Mouse (Mus musculus) layer of hippocampus, postnatal 36 days (tissue): ENCODE measurements around the gene P2ry2. TPM values are rescaled to one million over a fixed set of nuclear protein-coding genes. Genes with fewer than 3 reads are reported as not detected.

Experiments used
- DNase-seq, 2 experiments: peaks; one replicate each; pipeline ENCODE4 v3.0.0; 2022
- total RNA-seq, 2 experiments: library from RNA; stranded (reverse); gene quantifications; 2 replicates each; pipeline ENCODE4 v1.2.3; 2021

Gene P2ry2
- total RNA-seq, 2 experiments from 2014 or later, result 0.66 to 0.97 TPM

DNA sequence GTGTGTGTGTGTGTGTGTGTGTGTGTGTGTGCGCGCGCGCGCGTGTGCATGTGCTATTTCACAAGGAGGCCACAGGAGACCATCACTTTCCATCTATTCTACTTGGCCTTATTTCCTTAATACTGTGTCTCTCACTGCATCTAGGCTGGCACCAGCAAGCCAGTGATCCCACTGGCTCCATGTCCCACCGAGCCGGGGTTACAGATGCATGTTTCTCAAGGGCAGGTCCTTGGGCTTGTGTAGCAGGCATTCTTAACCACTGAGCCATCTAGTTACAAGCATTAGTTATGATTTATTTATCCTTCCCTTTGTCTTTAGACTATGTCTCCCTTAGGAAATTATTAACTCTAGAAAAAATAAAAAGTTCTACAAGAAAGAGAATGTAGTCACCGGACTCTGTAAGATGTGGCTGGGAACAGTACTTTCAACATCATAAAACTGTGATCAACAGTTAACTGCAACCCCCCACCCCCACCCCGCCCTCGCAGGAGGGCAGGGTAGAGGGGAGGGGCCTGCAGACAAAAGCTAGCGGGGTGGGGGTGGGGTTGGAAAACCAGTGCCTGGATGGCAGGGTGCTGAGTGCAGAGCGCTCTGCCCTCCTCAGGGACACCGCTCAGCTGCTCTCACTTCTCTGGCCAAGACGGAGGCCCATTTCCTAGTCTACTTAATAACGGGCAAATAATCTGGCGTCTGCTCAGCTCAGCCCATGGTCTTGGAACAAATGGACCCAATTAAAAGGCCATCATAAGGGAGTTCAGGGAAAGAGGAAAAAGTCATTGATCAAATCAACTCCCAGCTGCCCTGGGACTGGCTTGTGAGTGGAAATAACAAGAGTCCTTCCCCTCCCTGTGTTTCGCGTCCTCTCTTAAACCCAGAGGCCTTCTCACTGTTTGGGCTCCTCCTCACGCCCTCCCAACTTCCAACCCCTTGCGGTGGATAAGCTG is 27.9 kb downstream of the P2ry2 start:
- DNase-seq, result no peak

DNA sequence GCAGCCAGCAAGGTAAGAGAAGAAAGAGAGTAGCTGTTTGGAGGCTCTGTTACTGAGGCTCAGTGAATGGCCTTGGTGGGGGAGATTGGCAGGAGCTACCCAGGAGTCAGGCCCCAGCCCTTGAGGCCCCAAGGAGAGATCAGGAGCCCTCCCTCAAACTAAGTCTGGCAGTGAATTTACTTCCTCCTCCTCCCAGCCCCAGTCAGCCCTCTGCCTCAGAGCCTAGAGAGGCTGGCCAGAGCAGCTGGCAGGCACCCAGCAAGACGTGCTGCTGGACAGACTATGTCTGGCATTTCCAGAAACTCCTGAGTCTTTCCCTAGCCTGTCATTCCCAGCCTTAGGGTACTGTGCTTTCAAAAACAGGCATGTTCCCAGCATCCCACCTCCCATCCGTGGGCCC is 33.5 kb downstream of the P2ry2 start:
- DNase-seq, result no peak

DNA sequence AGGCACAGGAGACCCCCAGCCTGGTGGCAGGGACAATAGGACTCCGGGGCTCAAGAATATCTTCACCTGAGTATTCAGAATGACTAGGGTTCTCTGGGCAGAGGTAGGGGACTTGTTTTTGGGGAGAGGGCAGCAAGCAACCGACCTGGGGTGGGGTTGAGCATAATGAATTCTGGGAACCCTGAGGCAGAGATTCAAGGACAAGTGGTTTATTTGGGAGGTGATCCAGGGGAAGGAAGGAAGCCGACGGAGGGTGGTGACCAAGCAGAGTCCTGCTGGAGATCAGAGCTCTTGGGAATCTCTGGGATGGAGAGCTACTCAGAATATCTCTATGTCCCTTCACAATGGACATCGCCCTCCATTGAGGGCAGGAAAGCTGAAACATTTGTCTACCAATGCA is 34.5 kb downstream of the P2ry2 start:
- DNase-seq, result no peak

DNA sequence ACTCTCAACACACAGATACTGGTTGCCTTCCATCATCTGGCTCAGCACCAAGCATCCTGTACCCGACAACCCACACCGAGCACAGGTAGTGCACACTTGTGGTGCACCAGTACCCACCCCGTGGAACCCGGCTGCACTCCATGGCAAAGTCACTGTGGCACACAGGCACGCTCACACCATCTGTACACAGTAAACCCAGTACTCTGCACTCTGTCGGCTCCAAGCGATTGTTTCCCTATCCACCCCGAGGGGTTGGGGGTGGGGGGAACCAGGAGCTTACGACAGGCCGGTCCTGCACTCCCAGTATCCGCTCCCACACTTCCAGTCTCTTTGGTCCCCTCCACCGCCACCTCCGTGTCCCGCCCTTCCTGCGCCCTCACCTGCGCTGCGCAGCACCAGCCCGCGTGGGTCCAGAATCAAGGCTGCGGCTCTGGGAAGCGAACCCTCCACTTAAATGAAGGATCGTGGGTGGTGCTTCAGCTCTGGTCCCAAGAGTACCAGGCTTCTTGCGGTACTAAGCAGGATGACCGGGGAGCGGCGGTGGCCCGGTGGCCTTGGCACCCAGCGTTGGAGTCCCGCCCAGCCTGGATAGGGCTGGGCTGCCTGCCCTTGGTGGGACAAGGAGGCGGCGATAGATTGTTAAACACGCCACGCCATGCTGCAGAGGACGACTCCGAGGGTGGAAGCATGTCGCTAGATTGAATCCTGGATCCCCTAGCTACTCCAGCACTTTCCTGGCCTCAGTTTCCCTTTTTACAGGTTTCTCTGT is 38.3 kb downstream of the P2ry2 start, which contains the start of gene P2ry6:
Gene P2ry6 (minus strand): TSS at position 515 of the 769 bp plus-strand sequence.
- no peak for DNase-seq

DNA sequence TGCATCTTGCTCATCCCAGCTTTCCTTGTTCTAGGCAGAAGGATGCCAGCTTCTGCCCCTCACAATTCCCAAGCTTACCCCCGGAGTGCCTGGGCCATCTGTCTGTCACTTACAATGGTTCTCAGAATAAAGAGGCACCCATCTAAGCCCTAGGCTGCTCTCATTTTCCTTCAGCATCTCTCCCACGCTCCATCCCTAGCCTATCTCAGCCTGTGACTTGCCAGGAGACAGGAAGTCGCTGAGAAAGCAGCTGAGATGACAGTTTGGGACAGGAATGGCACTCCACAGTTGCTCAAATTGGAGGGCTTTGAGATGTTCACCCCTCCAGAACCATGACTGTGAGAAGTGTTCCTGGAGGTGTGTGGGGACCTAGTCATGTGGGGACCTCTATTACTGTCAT is 39.8 kb downstream of the P2ry2 start:
- DNase-seq, result no peak

DNA sequence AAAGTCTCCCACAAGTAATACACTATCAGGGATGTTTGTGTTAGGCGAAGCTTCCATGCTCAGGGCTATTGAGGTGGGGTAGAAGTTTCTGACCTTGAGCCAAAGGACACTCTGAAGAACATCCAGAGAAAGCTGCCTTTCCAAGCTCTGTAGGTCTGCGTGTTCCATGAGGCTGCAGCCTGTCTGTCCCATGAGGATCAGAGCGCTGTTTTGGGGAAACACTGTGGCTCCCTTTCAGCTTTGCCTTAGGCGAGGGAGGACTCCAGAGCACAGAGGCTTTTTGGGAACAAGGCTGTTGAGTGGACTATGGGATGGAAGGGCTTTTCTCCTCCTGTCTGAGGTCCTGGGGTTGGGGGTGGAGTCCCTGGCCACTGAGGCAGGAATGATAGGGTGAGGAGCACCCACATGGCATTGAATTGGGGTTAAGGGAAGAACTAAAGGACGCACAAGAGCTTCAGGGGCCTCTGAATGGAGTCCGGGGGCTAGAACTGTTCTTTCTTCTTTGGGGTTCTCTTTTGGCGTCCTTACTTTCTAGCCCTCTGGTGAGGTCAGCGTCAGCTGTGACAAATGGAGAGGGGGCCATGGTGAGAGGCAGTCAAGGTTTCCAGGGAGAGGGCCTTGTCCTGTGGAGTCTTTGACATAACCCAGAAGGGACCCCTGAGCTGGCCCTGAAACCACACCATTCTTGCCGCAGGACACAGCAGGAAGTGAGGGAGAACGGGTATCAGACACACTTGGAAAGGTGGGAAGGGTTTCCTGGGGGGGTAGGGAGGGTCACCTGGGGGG is 43.6 kb downstream of the P2ry2 start:
- DNase-seq, result no peak

DNA sequence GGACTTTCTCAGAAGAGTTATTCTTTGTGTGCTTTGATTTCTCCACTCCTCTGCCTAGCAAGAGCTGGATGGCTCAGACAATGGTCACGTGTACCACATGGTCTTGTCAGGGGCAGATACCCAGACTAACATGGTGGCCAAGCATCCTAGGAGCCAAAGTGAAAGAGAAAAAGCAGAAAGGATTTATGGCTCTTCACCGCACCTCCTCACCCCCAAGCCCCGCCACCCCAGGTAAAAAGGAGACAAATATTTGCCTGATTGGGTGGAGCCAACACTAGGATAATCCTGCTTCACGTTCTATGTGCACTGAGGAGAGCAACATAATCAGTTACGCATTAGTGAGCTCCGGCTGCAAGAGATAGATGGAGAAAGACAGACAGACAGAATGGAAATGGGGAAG is 44.3 kb downstream of the P2ry2 start:
- no peak for DNase-seq

DNA sequence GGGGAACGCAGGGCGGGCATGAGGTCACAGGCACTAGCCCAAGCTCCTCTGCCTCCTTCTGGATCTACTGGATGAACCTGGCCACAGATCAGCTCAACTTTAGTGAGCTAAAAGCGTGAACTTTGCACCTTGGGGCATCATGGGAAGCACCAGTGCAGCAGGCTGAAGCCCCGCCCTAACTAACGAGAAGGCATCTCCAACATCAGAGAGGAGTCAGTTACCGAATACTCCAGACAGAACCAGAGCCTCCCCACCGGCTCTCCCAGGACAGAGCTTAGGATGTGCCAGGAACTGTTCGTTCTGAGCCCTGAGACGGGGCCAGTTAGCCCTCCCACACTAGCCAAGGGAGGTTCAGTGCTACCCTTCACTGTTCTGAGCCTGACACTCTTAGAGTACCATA is 44.8 kb downstream of the P2ry2 start:
- DNase-seq, result no peak

DNA sequence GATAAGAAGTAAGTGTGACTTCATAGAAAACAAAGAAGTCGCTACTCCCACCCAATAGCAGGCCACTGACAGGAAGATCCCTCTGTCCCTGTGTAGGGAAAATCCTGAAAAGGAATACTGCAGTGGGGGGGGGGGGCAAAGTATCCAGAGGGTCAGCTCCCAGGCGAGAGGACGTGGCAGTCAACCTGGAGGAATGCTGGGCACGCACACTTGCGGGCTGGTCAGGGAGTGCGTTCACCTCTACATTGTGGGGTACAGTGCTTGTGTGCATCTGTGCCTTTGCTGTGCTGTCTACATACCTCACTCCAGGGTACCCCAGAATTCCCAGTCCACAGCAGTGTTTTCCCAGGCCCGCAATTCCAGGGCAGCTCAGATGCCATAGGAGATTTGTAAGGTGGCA is 46.7 kb downstream of the P2ry2 start:
- no peak for DNase-seq

DNA sequence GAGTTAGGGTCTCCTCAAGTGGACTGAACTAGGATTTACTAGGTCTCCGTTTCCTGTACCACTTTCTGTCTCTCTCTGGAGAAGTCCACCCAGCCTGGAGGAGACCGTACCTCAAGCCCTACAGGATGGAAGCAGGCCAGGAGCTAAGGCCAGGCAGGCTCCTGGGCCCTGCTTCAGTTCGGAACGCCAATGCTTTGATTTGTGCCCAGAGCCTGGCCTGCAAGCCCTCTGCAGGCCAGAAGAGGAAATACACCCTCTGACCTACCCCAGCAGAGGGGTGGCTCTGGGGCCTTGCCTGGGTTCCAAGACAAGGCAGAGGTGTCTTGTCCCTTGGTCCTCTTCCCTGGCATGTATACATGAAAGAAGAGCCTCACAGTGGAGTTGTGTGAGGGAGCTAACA is 47.6 kb downstream of the P2ry2 start:
- DNase-seq, result no peak

DNA sequence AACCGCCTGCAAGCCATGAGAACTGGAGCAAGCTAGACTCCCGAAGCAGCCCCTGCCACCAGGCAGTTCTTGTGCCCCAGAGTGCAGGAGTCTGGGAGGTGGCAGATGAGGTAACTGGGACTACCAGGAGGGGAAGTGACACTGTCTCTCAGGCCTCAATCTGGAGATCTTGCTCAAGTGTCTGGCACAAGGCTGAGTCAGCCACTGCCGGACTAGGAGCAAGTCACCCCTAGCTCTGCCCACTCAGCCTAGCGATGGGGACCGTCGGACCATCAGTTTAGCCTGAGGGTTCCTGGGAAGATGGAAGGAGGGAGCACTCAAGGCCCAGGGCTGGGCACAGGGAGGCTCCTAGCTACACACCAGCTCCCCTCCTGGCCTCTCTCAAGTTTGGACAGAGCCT is 48.4 kb downstream of the P2ry2 start:
- no peak for DNase-seq

DNA sequence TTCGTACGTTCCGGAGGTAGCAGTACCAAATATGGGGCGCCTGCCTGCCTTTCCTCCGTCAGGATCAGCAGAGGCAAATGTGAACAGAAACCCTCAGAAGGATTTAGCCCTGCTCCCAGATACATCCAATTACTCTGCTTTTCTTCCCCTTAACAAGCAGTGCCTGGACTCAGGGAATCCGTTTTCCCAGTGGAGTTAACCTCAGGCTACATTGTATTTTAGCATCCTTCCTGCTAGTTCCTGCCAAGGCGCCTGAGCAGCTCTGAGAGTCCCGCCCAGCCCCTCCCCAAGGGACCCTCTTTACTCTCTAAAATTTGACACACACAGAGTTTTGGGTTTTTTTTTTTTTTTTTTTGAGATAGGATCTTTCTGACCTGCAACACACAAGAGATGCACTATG is 49.3 kb downstream of the P2ry2 start:
- DNase-seq, result no peak

DNA sequence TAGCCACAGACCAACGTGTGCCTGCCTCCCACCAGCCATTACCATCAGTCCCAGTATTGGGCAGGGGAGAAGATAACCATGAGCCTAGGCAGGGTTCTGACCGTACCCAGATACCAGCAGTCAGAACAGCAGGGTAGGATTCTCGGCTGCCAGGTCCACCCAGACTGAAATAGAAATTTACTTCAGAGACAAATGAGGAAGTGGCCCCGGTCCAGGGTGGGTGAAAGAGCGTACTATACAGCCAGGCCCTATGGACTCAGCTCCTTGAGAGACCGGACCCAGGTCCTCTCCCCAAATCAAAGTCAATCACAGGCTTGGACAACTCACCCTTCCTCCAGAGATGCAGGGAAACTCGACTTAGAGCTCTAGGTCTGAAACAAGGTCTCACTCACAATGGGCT is 51.5 kb downstream of the P2ry2 start:
- no peak for DNase-seq

DNA sequence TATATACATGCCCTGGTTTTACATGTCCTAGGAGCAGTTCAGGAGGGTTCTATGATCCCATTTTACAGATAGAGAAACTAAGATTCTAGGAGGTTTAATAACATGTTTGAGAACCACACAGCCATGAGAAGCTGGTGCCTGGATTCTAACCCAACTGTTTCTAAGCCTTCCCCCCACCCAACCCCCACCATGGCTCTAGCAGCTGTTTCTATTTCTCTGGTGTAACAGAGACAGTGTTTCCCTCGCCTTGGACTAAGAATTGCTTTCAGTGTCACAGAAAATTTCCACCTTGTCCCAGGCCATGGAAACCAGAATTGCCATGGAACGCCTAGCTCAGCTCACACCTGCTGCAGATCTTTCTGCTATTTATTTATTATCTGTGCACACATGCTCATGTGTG is 52.2 kb downstream of the P2ry2 start:
- DNase-seq, result no peak

DNA sequence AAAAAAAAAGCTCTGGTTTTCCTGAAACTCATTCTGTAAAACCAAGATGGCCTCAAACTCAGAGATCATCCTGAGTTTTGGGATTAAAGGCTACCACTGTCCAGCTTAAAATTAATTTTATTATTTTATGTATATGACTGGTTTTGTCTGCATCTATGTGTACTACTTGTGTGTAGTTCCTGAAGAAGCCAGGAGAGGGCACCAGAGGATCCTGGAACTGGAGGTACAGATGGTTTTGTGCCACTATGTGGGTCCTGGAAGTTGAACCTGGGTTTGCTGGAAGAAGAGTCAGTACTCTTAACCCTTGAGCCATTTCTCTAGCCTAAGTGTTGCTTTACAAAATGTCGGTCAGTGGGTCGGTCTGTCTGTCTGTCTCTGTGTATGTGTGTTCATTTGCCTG is 54.2 kb downstream of the P2ry2 start:
- no peak for DNase-seq

DNA sequence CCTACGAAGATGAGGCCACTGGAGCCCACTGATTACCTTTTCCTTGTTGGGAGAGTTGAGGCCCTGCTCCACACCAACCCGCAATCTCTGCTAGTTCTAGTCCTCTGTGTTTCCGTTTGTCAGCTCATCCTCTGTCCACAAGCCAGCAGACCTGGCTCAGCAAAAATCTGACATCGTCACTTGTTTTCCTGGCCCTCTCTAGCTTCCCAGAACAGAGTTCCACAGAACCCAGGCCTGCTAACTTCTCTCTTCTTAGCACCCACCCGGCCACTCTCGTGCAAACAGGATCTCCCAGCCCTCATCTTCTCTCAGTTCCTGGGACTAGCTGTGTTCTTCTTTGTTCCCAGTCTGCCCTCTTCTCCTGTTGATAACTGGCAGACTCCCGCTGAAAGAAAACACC is 60.0 kb downstream of the P2ry2 start:
- no peak for DNase-seq

DNA sequence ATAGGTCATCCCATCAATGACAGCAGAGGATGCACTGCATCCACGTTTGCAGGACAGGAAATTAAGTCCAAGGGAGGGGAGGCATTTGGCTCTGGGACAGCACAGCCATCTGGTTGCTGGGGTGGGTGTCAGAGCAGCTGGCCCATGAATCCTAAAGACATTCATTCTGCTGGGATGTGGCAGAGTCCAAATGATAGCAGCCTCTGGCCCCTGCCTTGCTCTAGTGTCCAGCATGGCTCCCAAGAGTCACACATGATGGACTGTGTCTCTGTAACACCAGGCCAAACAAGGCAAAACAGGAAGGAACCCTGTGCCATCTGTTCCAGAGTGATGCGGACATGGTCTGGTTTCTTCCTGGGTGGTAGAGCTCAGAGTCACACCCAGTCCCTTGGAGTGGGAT is 60.8 kb downstream of the P2ry2 start:
- no peak for DNase-seq

DNA sequence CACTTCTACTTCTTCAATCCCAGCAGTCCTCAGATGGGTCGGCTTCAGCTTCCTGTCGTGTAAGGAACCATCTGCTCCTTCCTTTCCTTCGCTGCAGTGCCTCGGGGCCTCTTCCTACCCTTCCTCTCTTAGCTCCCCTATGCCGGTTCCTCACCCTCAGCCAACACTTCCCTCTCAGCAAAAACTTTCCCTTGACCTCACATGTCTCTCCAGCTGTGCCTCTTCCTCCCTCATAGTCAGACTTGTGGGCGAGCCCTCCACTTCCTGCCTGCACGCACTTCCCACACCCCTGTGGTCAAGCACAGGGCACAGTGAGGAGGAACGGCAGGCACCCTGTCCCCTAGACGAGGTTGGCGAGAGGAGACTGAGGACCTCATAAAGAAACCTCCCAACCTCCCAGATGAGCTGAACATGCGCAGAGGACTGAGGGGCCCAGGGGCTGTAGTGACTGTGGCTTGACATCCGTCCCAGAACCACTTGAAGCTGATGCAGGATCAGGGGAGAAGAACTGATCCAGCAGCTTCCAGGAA is 62.1 kb downstream of the P2ry2 start:
- no peak for DNase-seq

DNA sequence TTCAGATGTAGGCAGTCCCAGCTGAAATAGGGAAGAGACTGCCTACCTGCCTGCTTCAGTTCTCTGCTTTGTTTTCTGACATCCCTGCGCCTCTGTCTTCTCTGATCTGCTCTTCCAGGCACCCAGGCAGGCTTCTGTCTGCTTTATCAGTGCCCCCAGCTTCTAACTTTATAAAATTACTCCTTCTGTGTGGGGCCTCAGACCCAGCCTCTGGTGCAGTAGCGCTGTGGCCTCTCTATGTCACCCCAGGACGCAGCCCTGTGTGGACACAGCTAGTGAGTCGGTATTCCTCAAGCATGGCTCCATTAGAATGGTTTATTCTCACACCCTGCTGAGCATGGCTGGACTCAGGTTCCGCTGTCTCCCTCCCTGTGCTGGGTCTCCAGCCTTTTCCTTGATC is 62.6 kb downstream of the P2ry2 start:
- DNase-seq, result no peak
